8 mouse cellular contexts compared by ENCODE assay signal in genomic region chr4:33290002-33290401, GRCm38 (mm10). TPM values are rescaled to one million over a fixed set of nuclear protein-coding genes. Genes with fewer than 3 reads are reported as not detected.
DNase-seq lines count a peak whose midpoint lies in the region; ATAC-seq lines count a peak whose summit lies in the region.

Pnrc1 (minus strand) TSS chr4:33290163.

- H3K27ac ChIP-seq in forebrain, embryonic 13.5 days = no peak within 1 kb of the TSS
- H3K27ac ChIP-seq in lung, embryonic 16.5 days (ENCODE audit: low read length) = peak within 1 kb of the TSS; percentile 79

- peak; percentile 31 for DNase-seq in cerebellum, adult 9-10 months
- peak; percentile 92 for DNase-seq in adipocyte (ENCODE audit: low spot score)
- peak; percentile 31 to 38 for DNase-seq in heart, postnatal 14 days
- peak; percentile 47 to 72 for DNase-seq in layer of hippocampus, adult 18-20 months (ENCODE audit: low spot score in 2 of 2)
- peak; percentile 13 for DNase-seq in ovary, postnatal 10 days (ENCODE audit: low spot score)

- no peaks in the 10 kb centered on the region for H3K4me1 ChIP-seq in forebrain, embryonic 13.5 days
- H3K4me1 ChIP-seq in lung, embryonic 16.5 days (replicated peaks; ENCODE audit: control insufficient read depth, insufficient read depth, low read length) = no peaks in the 10 kb centered on the region

- no peak for ATAC-seq in cerebellum, adult (ENCODE audit: insufficient number of reproducible peaks, low FRiP score, low TSS enrichment)
- ATAC-seq in forebrain, embryonic 13.5 days = 0 out of 2 replicates have a peak, but pooled peaks have one; percentile 50
- peak; percentile 98 for ATAC-seq in lung, embryonic 16.5 days (ENCODE audit: low read depth)

- no peaks in the 10 kb centered on the region for H3K27me3 ChIP-seq in forebrain, embryonic 13.5 days
- H3K27me3 ChIP-seq in lung, embryonic 16.5 days (ENCODE audit: control insufficient read depth, insufficient read depth, low read depth, low read length) = no peaks in the 10 kb centered on the region

- H3K4me2 ChIP-seq in forebrain, embryonic 13.5 days = no peak within 1 kb of the TSS
- H3K4me2 ChIP-seq in lung, embryonic 16.5 days (ENCODE audit: low read depth, low read length) = peak within 1 kb of the TSS; percentile 51

- H3K9me3 ChIP-seq in forebrain, embryonic 13.5 days (replicated peaks) = no peaks in the 10 kb centered on the region
- no peaks in the 10 kb centered on the region for H3K9me3 ChIP-seq in lung, embryonic 16.5 days (ENCODE audit: control insufficient read depth, low read length)

- 72% methylated on average over 3 of the region's 3 CpGs for WGBS in forebrain, embryonic 13.5 days
- 29% methylated on average over 3 of the region's 3 CpGs for WGBS in lung, embryonic 16.5 days

- intact Hi-C loops in heart, postnatal 14 days (cut with DNase I) = no loop called here

- H3K9ac ChIP-seq in forebrain, embryonic 13.5 days = no peak within 1 kb of the TSS
- peak within 1 kb of the TSS; percentile 60 for H3K9ac ChIP-seq in lung, embryonic 16.5 days (ENCODE audit: low read length)

- no peak within 1 kb of the TSS for H3K4me3 ChIP-seq in forebrain, embryonic 13.5 days
- peak within 1 kb of the TSS; percentile 48 for H3K4me3 ChIP-seq in lung, embryonic 16.5 days (ENCODE audit: low read length)

- no peaks in the 10 kb centered on the region for H3K36me3 ChIP-seq in forebrain, embryonic 13.5 days (ENCODE audit: poor library complexity, severe bottlenecking)
- H3K36me3 ChIP-seq in lung, embryonic 16.5 days (ENCODE audit: control insufficient read depth, insufficient read depth, low read length) = no peaks in the 10 kb centered on the region

RNA-seq across cellular contexts. Expression of gene Pnrc1, which starts in this region (rescaled TPM):
- polyA plus RNA-seq in forebrain, embryonic 13.5 days (2015; fragmentation: Nextera tagmentation; extraction: Ambion mirVana) = 76.4 and 85.7 TPM in 2 replicates
- 100 to 1,000 TPM; 133 to 143 TPM for total RNA-seq in heart, postnatal 14 days (2021)
- 100 to 1,000 TPM; 160 to 168 TPM for total RNA-seq in layer of hippocampus, adult 18-20 months (2021)
- 108 and 118 TPM in 2 replicates for polyA plus RNA-seq in lung, embryonic 16.5 days (2015; fragmentation: Nextera tagmentation; extraction: Ambion mirVana)

Comparison
In these comparisons a context has a peak if more than half of its experiments do, and no peak if none do; other contexts are left out.
1. DNase-seq: peak in every context shown above with its lines; median percentile 92 in adipocyte; 60 in layer of hippocampus, adult 18-20 months; 34 in heart, postnatal 14 days; 31 in cerebellum, adult 9-10 months; 13 in ovary, postnatal 10 days.